Mouse (Mus musculus): ENCODE results near the gene Nxt1.

- TF ChIP-seq CTCF (conservative IDR thresholded peaks at IDR 0.05; ENCODE audit: low read length) = no peak
- no peak for TF ChIP-seq NANOG (IDR thresholded peaks at IDR 0.05; ENCODE audit: borderline replicate concordance, low read length)
These were observed 47.9 kb upstream of the Nxt1 start for GRCm38 (mm10) chr2:148624484-148624883.

Data from E14TG2a.4 (cell line).